Mouse (Mus musculus) E14TG2a.4 (cell line): ENCODE results near the gene Slc8a2.

Source experiments
- CTCF ChIP-seq: conservative IDR thresholded peaks from 2 replicates; pipeline ENCODE4 v1.5.1; 2014; ENCODE audit warnings: low read length
- POU5F1 ChIP-seq: IDR thresholded peaks from 2 replicates; pipeline ENCODE4 v1.6.1; 2014; ENCODE audit warnings: low read length, borderline replicate concordance

- TF ChIP-seq CTCF (no peak), POU5F1 (no peak)
These were observed 43.5 kb downstream of the Slc8a2 start for GRCm38 (mm10) chr7:16173146-16173545.
